Comparison of ENCODE assay signal across 16 mouse cellular contexts in the genomic region with DNA sequence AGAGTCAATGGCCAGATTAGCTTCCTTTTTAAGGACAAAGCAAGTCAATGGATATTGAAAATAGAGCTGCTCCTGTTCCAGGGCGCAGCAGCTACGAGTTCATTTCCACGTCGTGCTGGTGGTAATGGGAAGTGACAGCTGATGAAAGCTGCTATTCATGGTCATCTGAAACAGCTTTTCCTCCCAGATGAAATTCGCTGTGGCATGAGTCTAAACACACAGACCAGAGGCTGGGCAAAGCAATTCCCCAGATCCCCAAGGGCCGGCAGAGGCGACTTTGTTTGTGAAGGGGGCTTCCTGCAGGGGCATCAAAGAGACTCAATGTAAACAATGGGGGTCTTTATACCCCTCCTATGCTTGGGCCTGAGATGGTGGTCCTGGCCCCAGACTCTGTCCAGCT.
DNase-seq lines count a peak whose midpoint lies in the region; ATAC-seq and TF ChIP-seq lines count a peak whose summit lies in the region.
"Had no signal": no experiment of that assay in that cellular context is flagged by ENCODE, and none has a peak within 500 bp of the region (broad histone marks: within the 10 kb centered on the region; RNA-seq: fewer than 3 reads in every experiment).

No protein-coding gene starts in this region.

- H3K9ac ChIP-seq in midbrain, postnatal 0 days (replicated peaks; ENCODE audit: low read length, poor library complexity, severe bottlenecking): no peak overlapping the region
- H3K9ac ChIP-seq: forebrain, embryonic 15.5 days; heart, embryonic 15.5 days; liver, postnatal 0 days had no signal

- no peaks in the 10 kb centered on the region for H3K36me3 ChIP-seq in midbrain, embryonic 10.5 days
- H3K36me3 ChIP-seq in midbrain, postnatal 0 days (ENCODE audit: insufficient read depth, low read length): no peaks in the 10 kb centered on the region
- H3K36me3 ChIP-seq: forebrain, embryonic 15.5 days; heart, embryonic 15.5 days had no signal

- H3K9me3 ChIP-seq in midbrain, embryonic 10.5 days (replicated peaks): no peaks in the 10 kb centered on the region
- H3K9me3 ChIP-seq in midbrain, postnatal 0 days (ENCODE audit: low read length): no peaks in the 10 kb centered on the region
- H3K9me3 ChIP-seq: forebrain, embryonic 15.5 days; heart, embryonic 15.5 days had no signal

- peaks cover 42% of the 10 kb centered on the region; the same call in 1 of the 2 replicates for H3K27me3 ChIP-seq in midbrain, embryonic 10.5 days (ENCODE audit: low read depth, poor library complexity, severe bottlenecking)
- no peaks in the 10 kb centered on the region for H3K27me3 ChIP-seq in midbrain, postnatal 0 days (ENCODE audit: insufficient read depth, low read length)
- H3K27me3 ChIP-seq: forebrain, embryonic 15.5 days had no signal

- no peak overlapping the region for H3K4me3 ChIP-seq in midbrain, embryonic 10.5 days
- no peak overlapping the region for H3K4me3 ChIP-seq in midbrain, postnatal 0 days (ENCODE audit: low read depth, low read length)
- H3K4me3 ChIP-seq: forebrain, embryonic 15.5 days; heart, embryonic 15.5 days; myocyte had no signal

- H3K4me2 ChIP-seq in midbrain, postnatal 0 days (ENCODE audit: low read depth, low read length, poor library complexity, severe bottlenecking): no peak overlapping the region
- H3K4me2 ChIP-seq: forebrain, embryonic 15.5 days; heart, embryonic 15.5 days had no signal

- DNase-seq in midbrain, embryonic 10.5 days (ENCODE audit: low spot score): peak; percentile 72
- DNase-seq in midbrain, postnatal 0 days (ENCODE audit: low spot score): no peak
- DNase-seq in embryo, embryonic 11 days: peak; percentile 66
- DNase-seq in forelimb bud, embryonic 11.5 days (ENCODE audit: low read depth, low spot score): peak; percentile 68
- DNase-seq in retina, embryonic 14.5 days (ENCODE audit: low spot score): peak; percentile 75
- DNase-seq in kidney, adult 9 months: no peak
- no peak for DNase-seq in spleen, adult 12 weeks (ENCODE audit: low spot score)
- DNase-seq: cerebellum, adult 9-11 months; kidney, adult 11 months; kidney, postnatal 14 days; liver; liver, postnatal 0 days; right cerebral cortex, postnatal 14 days had no signal

- H3K4me1 ChIP-seq in midbrain, embryonic 10.5 days: peaks cover 28% of the 10 kb centered on the region
- no peaks in the 10 kb centered on the region for H3K4me1 ChIP-seq in midbrain, postnatal 0 days (ENCODE audit: insufficient read depth, low read length)
- H3K4me1 ChIP-seq: forebrain, embryonic 15.5 days; heart, embryonic 15.5 days had no signal

- TF ChIP-seq CTCF in midbrain, postnatal 0 days (IDR thresholded peaks at IDR 0.05): no peak

- peak overlapping the region; percentile 67 for H3K27ac ChIP-seq in midbrain, embryonic 10.5 days (replicated peaks)
- H3K27ac ChIP-seq in midbrain, postnatal 0 days (ENCODE audit: low read depth, low read length): no peak overlapping the region
- H3K27ac ChIP-seq: forebrain, embryonic 15.5 days; heart, embryonic 15.5 days had no signal

- no peak for ATAC-seq in midbrain, postnatal 0 days (ENCODE audit: low FRiP score)
- ATAC-seq: forebrain, embryonic 15.5 days; liver, postnatal 0 days had no signal

- 25% methylated on average over 7 of the region's 7 CpGs for WGBS in midbrain, embryonic 10.5 days
- WGBS in midbrain, postnatal 0 days: 13% methylated on average over 7 of the region's 7 CpGs

Comparison
In these comparisons a context has a peak if more than half of its experiments do, and no peak if none do; other contexts are left out.
1. DNase-seq: peak in midbrain, embryonic 10.5 days (single experiment), embryo, embryonic 11 days (single experiment), forelimb bud, embryonic 11.5 days (single experiment) and retina, embryonic 14.5 days (single experiment); none in midbrain, postnatal 0 days (single experiment), kidney, adult 9 months (single experiment) and spleen, adult 12 weeks (single experiment).